Mouse (Mus musculus): Measurements from ENCODE around the gene Ggn.
"Not testable (repeated sequence)": the region's sequence is repeated elsewhere in the genome, so short reads cannot be mapped to it uniquely, and the experiment has no call there.

Gene Ggn

DNA sequence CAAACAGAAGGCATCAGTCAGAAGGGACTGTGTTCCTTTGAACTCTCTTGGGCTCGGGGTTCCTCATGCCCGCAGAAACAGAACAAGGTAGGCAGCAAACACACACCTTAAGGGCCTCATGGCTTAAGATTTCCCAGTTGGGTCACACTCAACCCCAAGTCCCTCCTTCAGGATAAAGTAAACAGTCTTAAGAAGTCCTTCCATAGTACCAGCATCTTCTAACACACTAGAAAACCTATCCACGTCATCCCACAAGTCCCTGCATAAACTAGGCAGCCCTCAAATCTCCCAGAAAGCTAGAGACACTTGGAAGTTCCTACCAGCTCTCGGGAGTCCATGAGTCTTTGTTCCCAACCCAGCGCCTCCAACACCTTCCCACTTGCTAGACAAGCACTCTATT, 7.7 kb upstream of the Ggn start:
- no peak for DNase-seq

DNA sequence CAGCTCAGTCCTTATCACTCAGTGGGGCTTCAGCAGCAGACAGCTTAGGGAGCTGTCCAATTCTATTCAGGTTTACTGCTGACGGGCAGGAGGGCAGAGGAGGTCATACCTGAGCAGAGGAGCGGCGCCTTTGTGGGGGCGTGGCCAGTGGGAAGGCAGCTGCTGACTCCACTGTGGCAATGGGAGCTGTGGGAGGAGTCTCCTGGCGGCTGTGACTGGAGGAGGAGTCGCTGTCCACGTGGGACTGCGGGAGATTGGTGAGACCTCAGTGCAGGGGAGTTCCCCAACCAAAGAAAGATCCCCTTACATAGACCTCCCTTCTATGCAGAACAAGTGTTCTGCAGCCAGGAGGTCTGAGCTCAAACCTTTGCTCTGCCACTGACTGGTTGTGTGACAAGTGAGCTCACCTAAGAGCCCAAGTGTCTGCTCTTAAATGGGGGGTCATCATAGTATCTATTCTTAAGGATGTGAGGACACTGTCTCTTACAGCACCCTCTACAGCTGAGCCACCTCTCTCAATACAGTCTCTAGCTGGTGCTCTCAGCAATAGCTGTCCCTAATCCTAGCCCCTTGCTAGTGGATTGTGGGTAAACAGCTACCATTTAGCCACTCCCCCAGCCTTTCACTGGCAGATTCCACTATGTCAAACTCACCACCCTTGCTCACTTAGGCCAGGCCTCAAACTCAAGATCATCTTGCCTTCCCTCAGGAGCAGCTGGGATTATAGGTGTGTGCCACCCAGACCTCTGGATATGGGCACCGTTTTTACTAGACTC, 7.1 kb upstream of the Ggn start:
- DNase-seq: no peak

DNA sequence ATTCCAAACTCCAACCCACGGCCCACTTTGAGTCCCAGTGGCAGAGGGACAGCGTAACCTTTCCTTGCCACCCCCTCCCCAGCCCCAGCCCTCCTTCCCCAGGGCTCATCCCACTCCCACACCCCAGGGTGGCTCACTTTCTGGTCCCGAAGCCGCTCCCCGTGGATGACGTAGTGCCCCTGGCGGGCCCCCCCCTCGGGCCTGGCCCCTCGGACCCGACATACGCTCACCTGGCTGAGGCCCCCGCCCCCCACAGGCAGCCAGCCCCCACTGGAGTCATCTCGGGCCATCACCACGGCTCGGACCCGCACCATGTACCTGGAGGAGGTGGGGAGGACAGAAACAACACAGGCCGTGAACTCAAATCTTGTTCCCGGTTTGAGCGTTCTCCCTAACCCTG, 2.4 kb upstream of the Ggn start:
- DNase-seq: peak; percentile 38

DNA sequence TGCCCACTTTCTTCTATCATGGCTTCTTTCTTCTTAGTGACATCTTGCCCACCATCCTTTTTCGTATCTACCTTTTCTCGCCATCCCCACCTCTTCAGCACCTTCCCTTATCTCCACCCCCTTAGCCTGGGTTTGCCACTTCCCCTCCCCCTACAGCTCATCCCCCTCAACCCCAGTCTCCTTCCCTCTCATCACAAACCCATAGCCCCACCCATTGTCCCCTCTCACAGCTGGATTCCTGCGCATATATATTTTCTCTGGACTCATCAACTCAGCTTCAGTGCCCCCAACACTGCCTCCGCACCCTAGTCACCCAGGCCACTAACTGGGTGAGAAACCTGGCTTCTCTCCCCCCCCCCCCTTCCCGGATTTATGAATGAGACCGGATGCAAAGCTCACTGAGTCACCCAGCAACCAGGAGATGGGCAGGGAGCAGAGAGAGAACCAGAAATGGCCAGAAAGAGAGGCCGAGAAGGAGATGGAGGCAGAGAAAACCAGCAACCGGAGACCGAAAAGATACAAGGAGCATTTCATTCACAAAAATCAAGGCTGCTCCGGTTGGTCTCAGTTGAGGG, 1.8 kb upstream of the Ggn start:
- no peak for DNase-seq

DNA sequence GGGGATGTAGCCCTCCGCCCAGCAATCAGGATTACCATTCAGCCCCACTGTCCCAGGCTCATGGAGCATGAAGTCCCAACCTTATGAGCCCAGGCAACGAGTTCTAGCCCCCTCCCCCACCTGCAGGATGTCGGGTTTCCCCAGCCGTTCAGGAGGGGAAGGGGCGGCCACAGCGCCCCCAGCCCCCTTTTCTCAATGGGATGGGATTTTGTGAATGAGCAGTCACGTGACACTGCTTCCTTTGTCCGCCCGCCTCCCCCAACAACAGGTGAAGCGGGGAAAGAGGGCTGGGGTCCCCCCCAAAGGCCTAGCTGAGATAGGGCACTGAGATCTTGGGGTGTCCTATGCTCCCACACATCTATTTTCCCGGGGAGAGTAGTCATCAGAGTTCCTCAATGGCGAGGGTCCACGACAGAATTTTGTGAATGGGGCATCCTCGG, 1.2 kb upstream of the Ggn start:
- DNase-seq: peak; percentile 69

DNA sequence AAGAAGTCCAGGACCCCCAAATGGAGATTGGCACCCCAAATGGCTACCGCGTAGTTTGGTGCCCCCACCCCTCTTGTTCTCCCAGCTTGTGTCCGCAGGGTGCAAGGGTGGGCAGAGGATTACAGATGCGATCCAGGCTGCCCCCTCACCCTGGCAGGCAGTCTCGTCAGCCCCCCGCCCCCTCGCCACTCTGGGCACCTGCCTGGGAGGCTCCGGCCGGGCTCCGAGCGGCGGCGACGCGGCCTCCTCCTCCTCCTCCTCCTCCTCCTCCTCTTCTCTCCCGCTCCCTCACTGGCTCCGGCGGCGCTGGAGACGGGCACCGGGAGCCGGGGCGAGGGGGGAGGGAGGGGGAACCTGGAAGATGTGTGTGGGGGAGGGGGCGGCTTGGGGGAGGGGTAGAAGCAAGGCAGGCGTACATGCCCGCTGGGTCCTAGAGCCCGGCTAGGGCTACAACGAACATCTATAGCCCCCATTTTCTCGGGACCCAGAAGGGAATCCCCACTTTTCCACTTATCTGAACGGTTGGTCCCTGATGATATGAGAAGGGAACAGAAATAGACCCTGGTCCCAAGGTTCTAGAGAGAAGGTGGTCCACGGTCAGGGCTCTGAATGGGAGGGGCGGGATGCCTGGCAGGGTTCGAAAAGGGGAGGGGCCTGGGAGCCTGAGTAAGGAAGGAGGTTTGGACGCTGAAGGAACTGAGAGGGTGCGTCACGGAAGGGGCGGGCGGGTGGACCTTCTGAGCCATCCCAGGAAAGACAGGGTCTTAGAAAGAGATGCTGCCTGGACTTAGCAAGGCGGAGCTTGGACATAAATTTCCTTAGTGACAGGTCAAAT, 562 bp upstream of the Ggn start:
- DNase-seq: peak; percentile 88

DNA sequence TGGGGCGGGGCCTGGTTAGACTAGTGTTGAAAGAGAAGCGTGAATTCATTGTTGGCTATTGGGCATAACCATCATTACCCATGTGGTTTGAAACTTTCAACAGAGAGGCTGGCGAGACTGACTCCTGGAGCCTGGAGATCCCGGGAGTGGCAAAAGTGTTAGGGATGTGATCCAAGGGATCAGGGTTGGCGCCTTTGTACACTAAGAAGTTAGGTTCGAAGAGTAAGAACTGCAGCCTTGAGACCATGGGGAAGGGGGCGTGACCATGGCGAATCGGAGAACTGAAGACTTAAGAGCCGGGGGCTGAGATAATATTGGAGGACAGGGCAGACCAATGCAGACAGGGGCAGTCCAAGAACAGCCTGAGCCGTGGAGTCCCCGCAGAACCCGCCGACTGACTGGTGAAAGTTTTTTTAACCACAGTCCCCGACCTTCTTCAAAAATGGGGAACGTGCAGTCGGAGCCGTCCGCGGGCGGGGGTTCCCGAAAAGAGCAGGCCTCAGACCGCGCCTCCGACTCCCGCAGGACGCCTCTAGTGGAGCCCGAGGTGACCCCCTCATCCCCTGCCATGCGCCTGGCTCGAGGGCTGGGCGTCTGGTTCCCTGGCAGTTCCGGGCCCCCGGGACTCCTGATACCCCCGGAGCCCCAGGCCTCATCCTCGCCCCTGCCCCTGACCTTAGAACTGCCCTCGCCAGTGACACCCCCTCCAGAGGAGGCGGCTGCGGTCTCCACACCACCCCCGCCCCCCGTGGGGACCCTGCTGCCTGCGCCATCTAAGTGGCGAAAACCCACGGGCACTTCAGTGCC, 948 bp downstream of the Ggn start:
- peak; percentile 56 for DNase-seq

DNA sequence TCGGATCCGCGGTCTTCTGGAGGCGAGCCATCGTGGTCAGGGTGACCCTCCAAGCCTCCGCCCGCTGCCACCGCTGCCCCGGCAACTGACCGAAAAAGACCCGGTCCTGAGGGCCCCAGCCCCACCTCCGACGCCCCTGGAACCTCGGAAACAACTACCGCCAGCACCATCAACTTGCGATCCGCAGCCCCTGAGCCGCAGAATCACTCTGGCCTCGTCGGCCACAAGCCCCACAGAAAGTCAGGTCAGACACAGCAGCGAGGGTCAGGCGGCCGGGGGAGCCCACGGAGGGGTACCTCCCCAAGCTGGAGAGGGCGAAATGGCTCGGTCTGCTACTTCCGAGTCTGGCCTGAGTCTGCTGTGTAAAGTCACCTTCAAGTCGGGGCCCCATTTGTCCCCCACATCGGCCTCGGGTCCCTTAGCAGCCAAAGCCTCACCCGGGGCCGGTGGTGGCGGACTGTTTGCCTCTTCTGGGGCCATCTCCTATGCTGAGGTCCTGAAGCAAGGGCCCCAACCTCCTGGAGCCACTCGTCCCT, 1.6 kb downstream of the Ggn start:
- DNase-seq: peak; percentile 37

DNA sequence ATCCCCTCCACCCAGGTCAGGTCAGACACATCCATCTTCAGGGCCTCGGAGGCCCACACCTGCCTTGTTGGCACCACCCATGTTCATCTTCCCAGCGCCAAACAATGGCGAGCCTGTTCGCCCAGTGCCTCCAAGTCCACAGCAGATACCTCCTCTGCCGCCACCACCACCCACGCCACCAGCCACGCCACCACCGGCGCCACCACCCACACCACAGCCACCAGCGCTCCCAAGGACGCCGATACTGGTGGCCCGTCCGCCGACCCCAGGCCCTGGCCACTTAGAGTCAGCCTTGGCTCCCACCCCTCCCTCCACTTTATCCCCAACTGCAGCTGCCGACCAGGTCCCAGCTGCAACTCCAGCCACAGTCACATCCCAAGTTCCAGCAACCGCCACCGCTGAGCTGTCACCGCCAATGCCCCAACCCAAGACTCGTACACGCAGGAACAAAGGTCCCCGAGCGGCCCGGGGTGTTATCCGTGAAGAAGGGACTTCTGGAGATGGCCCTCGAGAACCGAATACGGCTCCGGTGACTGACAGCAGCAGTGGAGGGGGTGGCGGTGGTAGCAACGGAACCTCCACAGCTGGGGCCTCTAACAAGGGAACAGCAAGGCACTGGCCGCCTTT, 2.5 kb downstream of the Ggn start:
- peak; percentile 33 for DNase-seq

DNA sequence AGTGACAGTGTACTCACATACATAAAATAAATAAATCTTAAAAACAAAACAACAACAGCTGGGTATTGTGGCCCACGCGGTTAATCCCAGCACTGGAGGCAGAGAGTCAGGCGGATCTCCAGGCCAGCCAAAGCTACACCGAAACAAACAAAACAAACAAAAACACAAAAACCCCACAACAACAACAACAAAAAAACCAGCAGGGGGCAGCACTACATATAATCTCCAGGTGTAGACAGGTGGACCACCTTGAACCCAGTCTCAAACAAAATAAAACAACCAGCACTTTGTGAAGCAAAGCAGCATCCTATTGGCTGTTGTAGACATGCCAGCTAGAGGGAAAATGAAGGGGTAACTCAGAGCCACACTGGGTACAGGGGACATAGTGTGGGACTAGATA, 8.1 kb downstream of the Ggn start:
- peak; percentile 59 for DNase-seq

DNA sequence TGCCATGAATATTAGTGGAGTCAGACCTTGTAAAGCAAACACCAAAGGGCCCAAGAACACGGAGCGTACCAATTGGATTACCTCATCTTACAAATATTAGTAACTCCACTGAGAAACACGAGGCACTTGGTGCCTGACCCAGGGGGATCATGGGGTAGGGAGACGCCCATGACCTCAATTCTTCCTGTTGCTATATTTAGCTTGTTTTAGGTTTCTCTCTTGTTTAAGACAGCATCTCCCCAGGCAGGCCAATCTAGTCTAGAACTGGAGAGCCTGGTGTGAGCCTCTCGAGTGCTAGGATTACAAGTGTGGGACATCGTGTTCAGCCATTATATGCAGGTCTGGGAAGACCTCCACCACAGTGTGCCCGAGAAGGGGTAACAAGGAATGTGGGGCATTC, 9.3 kb downstream of the Ggn start:
- peak; percentile 41 for DNase-seq

DNA sequence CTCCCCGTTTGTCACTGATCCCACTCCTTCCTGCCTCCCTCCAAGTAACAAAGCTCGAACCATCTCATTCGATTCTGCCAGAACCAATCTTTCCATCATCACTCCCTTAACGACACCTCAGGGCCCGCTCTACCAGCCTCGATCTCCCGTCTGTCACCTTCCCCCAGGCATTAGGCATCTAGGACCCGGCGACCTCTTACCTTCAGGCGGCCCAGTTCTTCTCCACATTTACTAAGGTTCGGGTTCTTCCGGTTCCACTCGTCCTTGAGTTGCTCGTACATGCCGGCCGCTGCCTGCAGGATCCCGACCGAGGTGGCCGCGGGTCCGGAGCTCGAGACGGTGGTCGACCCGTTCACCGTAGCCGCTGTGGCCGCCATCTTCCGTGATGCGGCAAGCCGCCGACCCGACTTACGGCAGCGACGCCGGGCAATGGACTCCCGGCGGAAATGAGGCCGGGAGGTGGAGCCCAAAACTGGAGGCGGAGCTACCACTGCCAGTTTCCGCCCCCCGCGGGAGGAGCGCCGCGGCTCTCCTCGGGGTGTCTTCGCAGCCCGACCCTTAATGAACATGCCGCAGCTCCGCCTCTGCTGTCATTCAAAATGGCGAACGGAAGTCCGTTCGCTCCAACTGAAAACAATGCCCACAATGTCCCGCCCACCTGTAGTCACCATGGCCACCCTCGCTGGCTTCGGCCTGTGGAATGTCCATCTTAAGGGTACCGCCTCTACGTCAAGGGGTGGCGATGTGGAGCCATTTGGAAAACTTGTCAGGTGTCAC, 10.3 kb downstream of the Ggn start, which contains the start of gene Psmd8:
Psmd8 (minus strand) TSS at position 625 of the 777 bp plus-strand sequence.
- DNase-seq: peak; percentile 98

DNA sequence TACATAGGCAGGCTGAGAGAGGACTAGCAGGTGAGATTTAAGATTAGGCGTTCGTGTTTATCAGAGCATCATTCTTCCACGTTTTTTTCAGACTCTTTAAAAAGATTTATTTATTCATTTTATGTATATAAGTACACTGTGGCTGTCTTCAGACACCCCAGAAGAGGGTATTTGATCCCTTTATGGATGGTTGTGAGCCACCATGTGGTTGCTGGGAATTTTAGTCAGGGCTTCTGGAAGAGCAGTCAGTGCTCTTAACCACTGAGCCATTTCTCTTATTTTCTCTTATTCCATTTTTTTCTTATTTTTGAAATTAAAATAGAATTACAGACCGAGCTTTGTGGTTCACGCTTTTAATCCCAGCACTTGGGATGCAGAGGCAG, 10.8 kb downstream of the Ggn start:
- no peak for DNase-seq

DNA sequence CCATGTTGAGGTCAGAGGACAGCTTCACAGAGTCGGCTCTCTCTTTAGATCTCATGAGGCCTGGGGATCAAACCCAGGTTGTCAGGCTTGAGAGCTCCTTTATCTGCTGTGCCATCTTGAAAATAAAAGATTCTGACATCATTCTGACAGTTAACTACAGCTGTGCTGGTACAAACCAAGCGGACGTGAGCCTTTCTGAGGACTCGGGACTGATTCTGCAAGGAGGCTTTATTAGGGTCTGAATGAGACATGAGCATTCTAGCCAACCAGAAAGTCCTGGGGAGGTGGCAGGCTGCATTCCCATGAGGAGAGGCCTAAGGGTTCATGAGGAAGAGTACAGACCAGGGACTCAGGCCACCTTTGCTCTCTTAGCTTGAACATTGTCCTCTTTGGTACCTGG, 11.3 kb downstream of the Ggn start:
- peak; percentile 54 for DNase-seq

DNA sequence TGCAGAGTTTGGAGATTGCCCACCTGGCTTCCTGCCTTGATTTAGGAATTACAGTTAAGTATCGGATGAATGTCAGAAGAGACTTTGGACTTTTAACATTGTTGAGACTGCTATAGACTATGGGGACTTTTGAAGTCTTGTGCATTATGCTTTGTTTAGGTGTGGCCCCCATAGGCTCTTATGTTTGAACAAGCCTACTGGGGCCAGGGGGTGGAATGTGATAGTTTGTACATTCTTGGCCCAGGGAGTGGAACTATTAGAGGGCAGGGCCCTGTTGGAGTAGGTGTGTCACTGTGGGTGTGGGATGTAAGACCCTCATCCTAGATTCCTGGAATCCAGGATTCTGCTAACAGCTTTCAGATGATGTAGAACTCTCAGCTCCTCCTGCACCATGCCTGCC, 24.2 kb downstream of the Ggn start:
- DNase-seq: not testable (repeated sequence)

DNA sequence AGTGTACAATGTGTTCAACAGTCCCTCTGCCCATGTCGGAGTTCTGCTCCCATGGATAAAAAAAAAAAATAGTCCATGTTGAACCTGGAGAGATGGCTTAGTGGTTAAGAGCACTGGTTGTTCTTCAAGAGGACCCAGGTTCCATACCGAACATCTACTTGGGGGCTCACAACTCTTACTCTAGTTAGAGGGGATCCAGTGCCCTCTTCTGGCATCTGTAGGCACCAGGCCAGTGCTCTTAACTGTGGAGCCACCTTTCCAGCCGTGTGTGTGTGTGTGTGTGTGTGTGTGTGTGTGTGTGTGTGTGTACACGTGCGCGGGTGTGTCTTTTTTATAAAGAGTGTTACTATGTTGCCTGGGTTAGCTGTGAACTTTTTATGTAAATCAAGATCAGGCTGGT, 32.6 kb downstream of the Ggn start:
- DNase-seq: no peak

DNA sequence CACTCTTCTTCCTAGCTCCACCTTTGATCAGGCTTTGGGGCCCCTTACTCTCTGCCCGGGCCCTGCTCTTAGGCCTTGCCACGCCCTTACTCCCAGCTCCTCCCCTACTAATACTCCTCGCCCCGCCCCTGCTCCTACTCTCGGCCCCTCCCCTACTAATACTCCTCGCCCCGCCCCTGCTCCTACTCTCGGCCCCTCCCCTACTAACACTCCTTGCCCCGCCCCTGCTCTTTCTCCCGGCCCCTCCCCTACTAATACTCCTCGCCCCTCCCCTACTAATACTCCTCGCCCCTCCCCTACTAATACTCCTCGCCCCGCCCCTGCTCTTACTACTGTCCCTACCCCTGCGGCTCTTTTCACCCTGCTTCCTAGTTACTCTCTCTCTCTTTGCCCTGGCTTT, 41.0 kb downstream of the Ggn start:
- DNase-seq: not testable (repeated sequence)

DNA sequence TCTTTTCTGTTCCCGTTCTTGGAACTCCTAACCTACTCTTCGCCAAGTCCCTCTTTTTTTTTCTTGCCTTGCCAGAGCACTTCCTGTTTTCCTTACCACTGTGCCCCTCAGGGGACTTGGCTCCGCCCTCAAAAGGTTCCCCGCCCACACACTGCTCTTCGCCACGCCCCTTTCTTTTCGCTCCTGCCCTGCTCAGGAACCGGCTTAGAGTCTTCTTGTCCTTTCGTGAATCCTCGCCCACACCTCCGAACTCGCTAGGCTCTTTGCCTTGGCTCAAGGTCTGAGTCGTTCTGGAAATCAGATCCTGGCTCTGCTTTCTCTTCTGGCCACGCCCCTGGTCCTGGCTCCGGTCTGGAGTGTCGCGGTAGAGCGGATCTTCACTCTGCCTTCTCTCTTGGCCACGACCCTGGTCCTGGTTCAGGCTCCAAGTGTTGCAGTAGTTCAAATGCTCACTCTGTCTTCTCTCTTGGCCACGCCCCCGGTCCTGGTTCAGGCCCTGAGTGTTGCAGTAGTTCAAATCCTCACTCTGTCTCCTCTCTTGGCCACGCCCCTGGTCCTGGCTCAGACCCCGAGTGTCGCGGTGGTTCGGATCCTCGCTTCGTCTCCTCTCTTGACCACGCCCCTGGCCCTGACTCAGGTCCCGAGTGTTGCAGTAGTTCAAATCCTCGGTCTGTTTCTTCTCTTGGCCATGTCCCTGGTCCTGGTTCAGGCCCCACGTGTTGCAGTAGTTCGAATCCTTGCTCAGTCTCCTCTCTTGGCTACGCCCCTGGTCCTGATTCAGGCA, 41.6 kb downstream of the Ggn start:
- DNase-seq: peak; percentile 56

DNA sequence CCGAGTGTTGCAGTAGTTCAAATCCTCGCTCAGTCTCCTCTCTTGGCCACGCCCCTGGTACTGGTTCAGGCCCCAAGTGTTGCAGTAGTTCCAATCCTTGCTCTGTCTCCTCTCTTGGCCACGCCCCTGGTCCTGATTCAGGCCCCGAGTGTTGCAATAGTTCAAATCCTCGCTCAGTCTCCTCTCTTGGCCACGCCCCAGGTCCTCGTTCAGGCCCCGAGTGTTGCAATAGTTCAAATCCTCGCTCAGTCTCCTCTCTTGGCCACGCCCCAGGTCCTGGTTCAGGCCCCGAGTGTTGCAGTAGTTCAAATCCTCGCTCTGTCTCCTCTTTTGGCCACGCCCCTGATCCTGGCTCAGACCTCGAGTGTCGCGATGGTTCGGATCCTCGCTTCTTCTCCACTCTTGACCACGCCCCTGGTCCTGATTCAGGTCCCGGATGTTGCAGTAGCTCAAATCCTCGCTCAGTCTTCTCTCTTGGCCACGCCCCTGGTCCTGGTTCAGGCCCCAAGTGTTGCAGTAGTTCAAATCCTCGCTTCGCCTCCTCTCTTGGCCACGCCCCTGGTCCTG, 42.3 kb downstream of the Ggn start:
- DNase-seq: no peak

All from cerebellum, adult 9-10 months (tissue).